Comparison of ENCODE assay signal across 10 mouse cellular contexts in genomic region chr1:170709481-170709880, GRCm38 (mm10).
DNase-seq lines count a peak whose midpoint lies in the region; ATAC-seq lines count a peak whose summit lies in the region.
"Had no signal": no experiment of that assay in that cellular context is flagged by ENCODE, and none has a peak within 500 bp of the region (broad histone marks: within the 10 kb centered on the region; RNA-seq: fewer than 3 reads in every experiment).

No protein-coding gene starts in this region.

- H3K4me2 ChIP-seq in kidney, embryonic 16.5 days (replicated peaks; ENCODE audit: low read depth, low read length) = no peak overlapping the region
- H3K4me2 ChIP-seq: embryonic facial prominence, embryonic 12.5 days; limb, embryonic 12.5 days had no signal

- peak; percentile 97 for ATAC-seq in granulocyte monocyte progenitor cell, adult 5-6 weeks (replicated peaks; ENCODE audit: poor library complexity, severe bottlenecking)
- ATAC-seq in kidney, embryonic 16.5 days (ENCODE audit: low FRiP score, low TSS enrichment) = no peak

- no peaks in the 10 kb centered on the region for H3K36me3 ChIP-seq in macrophage (ENCODE audit: inconsistent target)
- peaks cover 7% of the 10 kb centered on the region; the same call in 1 of the 2 replicates for H3K36me3 ChIP-seq in kidney, embryonic 16.5 days (ENCODE audit: insufficient read depth, low read length)
- H3K36me3 ChIP-seq: embryonic facial prominence, embryonic 12.5 days had no signal

- H3K4me3 ChIP-seq in macrophage (ENCODE audit: inconsistent target) = no peak overlapping the region
- H3K4me3 ChIP-seq in kidney, embryonic 16.5 days (ENCODE audit: low read length) = no peak overlapping the region
- H3K4me3 ChIP-seq: embryonic facial prominence, embryonic 12.5 days; limb, embryonic 12.5 days had no signal

- 6% methylated on average over 7 of the region's 8 CpGs for WGBS in macrophage (ENCODE audit: missing documents)
- WGBS in kidney, embryonic 16.5 days = 90% methylated on average over 8 of the region's 8 CpGs

- no peak overlapping the region for H3K9ac ChIP-seq in kidney, embryonic 16.5 days (replicated peaks; ENCODE audit: low read length)
- H3K9ac ChIP-seq: embryonic facial prominence, embryonic 12.5 days; limb, embryonic 12.5 days had no signal

- H3K4me1 ChIP-seq in kidney, embryonic 16.5 days (ENCODE audit: insufficient read depth, low read length) = no peaks in the 10 kb centered on the region
- H3K4me1 ChIP-seq: embryonic facial prominence, embryonic 12.5 days; limb, embryonic 12.5 days had no signal

- DNase-seq in left cerebral cortex, adult 9 months (ENCODE audit: low spot score in 2 of 2) = peak; percentile 24 to 25
- no peak for DNase-seq in left cerebral cortex, postnatal 4 days
- peak; percentile 34 for DNase-seq in thymus, postnatal 0 days (ENCODE audit: low spot score)
- no peak for DNase-seq in kidney, adult 11 months
- no peak for DNase-seq in MN1 (ENCODE audit: low spot score)

- peaks cover 12% of the 10 kb centered on the region; the same call in 1 of the 2 replicates for H3K79me2 ChIP-seq in macrophage (ENCODE audit: inconsistent target)

- intact Hi-C loops in left cerebral cortex, postnatal 4 days (cut with DNase I) = no loop called here

- peak overlapping the region; percentile 86 for H3K27ac ChIP-seq in macrophage
- no peak overlapping the region for H3K27ac ChIP-seq in kidney, embryonic 16.5 days (ENCODE audit: low read length)
- H3K27ac ChIP-seq: embryonic facial prominence, embryonic 12.5 days; limb, embryonic 12.5 days had no signal

- H3K27me3 ChIP-seq in kidney, embryonic 16.5 days (ENCODE audit: insufficient read depth, low read length) = no peaks in the 10 kb centered on the region
- H3K27me3 ChIP-seq: embryonic facial prominence, embryonic 12.5 days; limb, embryonic 12.5 days had no signal

- no peaks in the 10 kb centered on the region for H3K9me3 ChIP-seq in kidney, embryonic 16.5 days (ENCODE audit: low read length)
- H3K9me3 ChIP-seq: embryonic facial prominence, embryonic 12.5 days; limb, embryonic 12.5 days had no signal

Comparison
In these comparisons a context has a peak if more than half of its experiments do, and no peak if none do; other contexts are left out.
1. DNase-seq: peak in left cerebral cortex, adult 9 months (2 of 2) and thymus, postnatal 0 days (single experiment); none in left cerebral cortex, postnatal 4 days (single experiment), kidney, adult 11 months (single experiment) and MN1 (single experiment).